8 mouse cellular contexts compared by ENCODE assay signal in genomic region chr1:155097931-155098485, GRCm38 (mm10). TPM values are rescaled to one million over a fixed set of nuclear protein-coding genes. Genes with fewer than 3 reads are reported as not detected.
DNase-seq lines count a peak whose midpoint lies in the region; ATAC-seq lines count a peak whose summit lies in the region.

No protein-coding gene starts in this region.

- peak overlapping the region; percentile 89 for H3K27ac ChIP-seq in forebrain, embryonic 14.5 days (ENCODE audit: low read depth, low read length)
- H3K27ac ChIP-seq in hindbrain, embryonic 15.5 days (replicated peaks) = peak overlapping the region; percentile 89
- peak overlapping the region; percentile 94 for H3K27ac ChIP-seq in liver, embryonic 16.5 days (ENCODE audit: low read length)
- peak overlapping the region; percentile 69 for H3K27ac ChIP-seq in neural tube, embryonic 12.5 days

- peaks cover 43% of the 10 kb centered on the region for H3K4me1 ChIP-seq in forebrain, embryonic 14.5 days (ENCODE audit: control insufficient read depth, insufficient read depth, low read length)
- peaks cover 41% of the 10 kb centered on the region for H3K4me1 ChIP-seq in hindbrain, embryonic 15.5 days (replicated peaks)
- peaks cover 5% of the 10 kb centered on the region; the same call in 1 of the 2 replicates for H3K4me1 ChIP-seq in liver, embryonic 16.5 days (ENCODE audit: control insufficient read depth, low read depth, low read length)
- H3K4me1 ChIP-seq in neural tube, embryonic 12.5 days = peaks cover 19% of the 10 kb centered on the region

- no peaks in the 10 kb centered on the region for H3K27me3 ChIP-seq in forebrain, embryonic 14.5 days (replicated peaks; ENCODE audit: control insufficient read depth, insufficient read depth, low read length)
- H3K27me3 ChIP-seq in hindbrain, embryonic 15.5 days = no peaks in the 10 kb centered on the region
- no peaks in the 10 kb centered on the region for H3K27me3 ChIP-seq in liver, embryonic 16.5 days (ENCODE audit: control insufficient read depth, insufficient read depth, low read depth, low read length)
- no peaks in the 10 kb centered on the region for H3K27me3 ChIP-seq in neural tube, embryonic 12.5 days (replicated peaks)

- ATAC-seq in forebrain, embryonic 14.5 days = no peak
- no peak for ATAC-seq in hindbrain, embryonic 15.5 days (ENCODE audit: low FRiP score, low read depth)
- ATAC-seq in liver, embryonic 16.5 days (ENCODE audit: low read depth) = peak; percentile 9
- no peak for ATAC-seq in neural tube, embryonic 12.5 days (ENCODE audit: low FRiP score, low read depth)

- peak; percentile 62 for DNase-seq in kidney, adult 18-20 months
- DNase-seq in kidney, adult 9 months = no peak
- peak; percentile 65 for DNase-seq in adrenal gland, adult 2 months
- DNase-seq in forebrain, embryonic 14.5 days (ENCODE audit: low spot score) = peak; percentile 56
- DNase-seq in thymus, postnatal 36 days = peak; percentile 73 to 79

- H3K9ac ChIP-seq in forebrain, embryonic 14.5 days (ENCODE audit: low read length) = peak overlapping the region; percentile 100
- H3K9ac ChIP-seq in hindbrain, embryonic 15.5 days = peak overlapping the region; percentile 96
- peak overlapping the region; percentile 99 for H3K9ac ChIP-seq in liver, embryonic 16.5 days (ENCODE audit: low read depth, low read length)
- peak overlapping the region; percentile 100 for H3K9ac ChIP-seq in neural tube, embryonic 12.5 days

- H3K4me2 ChIP-seq in forebrain, embryonic 14.5 days (ENCODE audit: low read length) = peak overlapping the region; percentile 70
- peak overlapping the region; percentile 85 for H3K4me2 ChIP-seq in hindbrain, embryonic 15.5 days
- peak overlapping the region; percentile 69 for H3K4me2 ChIP-seq in liver, embryonic 16.5 days (ENCODE audit: low read depth, low read length)
- H3K4me2 ChIP-seq in neural tube, embryonic 12.5 days (replicated peaks) = peak overlapping the region; percentile 79

- peaks cover 4% of the 10 kb centered on the region; the same call in 1 of the 2 replicates for H3K36me3 ChIP-seq in forebrain, embryonic 14.5 days (ENCODE audit: control insufficient read depth, insufficient read depth, low read length)
- H3K36me3 ChIP-seq in hindbrain, embryonic 15.5 days = no peaks in the 10 kb centered on the region
- H3K36me3 ChIP-seq in liver, embryonic 16.5 days (ENCODE audit: control insufficient read depth, insufficient read depth) = no peaks in the 10 kb centered on the region
- H3K36me3 ChIP-seq in neural tube, embryonic 12.5 days = no peaks in the 10 kb centered on the region

- peak overlapping the region; percentile 98 for H3K4me3 ChIP-seq in forebrain, embryonic 14.5 days (ENCODE audit: low read depth, low read length)
- H3K4me3 ChIP-seq in hindbrain, embryonic 15.5 days = peak overlapping the region; percentile 91
- H3K4me3 ChIP-seq in liver, embryonic 16.5 days (ENCODE audit: low read depth, low read length) = peak overlapping the region; percentile 96
- peak overlapping the region; percentile 100 for H3K4me3 ChIP-seq in neural tube, embryonic 12.5 days

- H3K9me3 ChIP-seq in forebrain, embryonic 14.5 days (replicated peaks; ENCODE audit: control insufficient read depth, low read length) = no peaks in the 10 kb centered on the region
- H3K9me3 ChIP-seq in hindbrain, embryonic 15.5 days = no peaks in the 10 kb centered on the region
- H3K9me3 ChIP-seq in liver, embryonic 16.5 days (replicated peaks; ENCODE audit: control insufficient read depth, low read length) = no peaks in the 10 kb centered on the region
- H3K9me3 ChIP-seq in neural tube, embryonic 12.5 days = no peaks in the 10 kb centered on the region

- under 1% methylated on average over 33 of the region's 33 CpGs for WGBS in forebrain, embryonic 14.5 days
- WGBS in hindbrain, embryonic 15.5 days = under 1% methylated on average over 33 of the region's 33 CpGs
- under 1% methylated on average over 33 of the region's 33 CpGs for WGBS in liver, embryonic 16.5 days (ENCODE audit: insufficient replicate concordance)
- WGBS in neural tube, embryonic 12.5 days = under 1% methylated on average over 33 of the region's 33 CpGs

RNA-seq across cellular contexts. Expression of gene Ier5, which starts 1.4 kb away (rescaled TPM):
- 10 to 100 TPM in 1 of 2 experiments, 1 to 10 TPM in 1; 6.3 to 10.7 TPM for total RNA-seq in adrenal gland, adult 2 months (2021)
- 13.9 and 21.4 TPM in 2 replicates for polyA plus RNA-seq in adrenal gland, adult 2 months (2012; rRNA removed)
- polyA plus RNA-seq in forebrain, embryonic 14.5 days (2014; fragmentation: Nextera tagmentation; extraction: Ambion mirVana) = 19.5 and 24.6 TPM in 2 replicates
- polyA plus RNA-seq in hindbrain, embryonic 15.5 days (2015; fragmentation: Nextera tagmentation; extraction: Ambion mirVana) = 7.8 and 9.7 TPM in 2 replicates
- 1.3 and 1.6 TPM in 2 replicates for polyA plus RNA-seq in liver, embryonic 16.5 days (2015; fragmentation: Nextera tagmentation; extraction: Ambion mirVana)
- 18.9 and 23.2 TPM in 2 replicates for polyA plus RNA-seq in neural tube, embryonic 12.5 days (2016; fragmentation: Nextera tagmentation; extraction: Ambion mirVana)

RNA-seq across cellular contexts. Expression of gene Mr1, which starts 48.6 kb away (rescaled TPM):
- total RNA-seq in adrenal gland, adult 2 months (2021) = 10 to 100 TPM; 29.2 to 30.6 TPM
- polyA plus RNA-seq in adrenal gland, adult 2 months (2012; rRNA removed) = 3.8 and 4.4 TPM in 2 replicates
- 0.80 and 1.2 TPM in 2 replicates for polyA plus RNA-seq in forebrain, embryonic 14.5 days (2014; fragmentation: Nextera tagmentation; extraction: Ambion mirVana)
- 1.7 and 1.9 TPM in 2 replicates for polyA plus RNA-seq in hindbrain, embryonic 15.5 days (2015; fragmentation: Nextera tagmentation; extraction: Ambion mirVana)
- polyA plus RNA-seq in liver, embryonic 16.5 days (2015; fragmentation: Nextera tagmentation; extraction: Ambion mirVana) = 0.56 and 1.1 TPM in 2 replicates
- polyA plus RNA-seq in neural tube, embryonic 12.5 days (2016; fragmentation: Nextera tagmentation; extraction: Ambion mirVana) = 0.76 and 1.0 TPM in 2 replicates
